Mouse (Mus musculus) left cerebral cortex, postnatal 4 days (tissue): Measurements from ENCODE around the gene Kbtbd3. TPM values are rescaled to one million over a fixed set of nuclear protein-coding genes. Genes with fewer than 3 reads are reported as not detected.
A peak's percentile ranks its signal among the peaks of the same experiment; 100 is the strongest.

Source experiments
- DNase-seq: peaks from one replicate; pipeline ENCODE4 v3.0.0-alpha.2; 2022
- intact Hi-C: fragments of 180-260 bp; cut with DNase I; formaldehyde crosslinking; loops from one replicate; pipeline ENCODE4 v1.15.1; 2025
- total RNA-seq, 2 experiments: library from RNA; stranded (reverse); gene quantifications; 2 replicates each; pipeline ENCODE4 v1.2.3; 2021

Gene Kbtbd3
- total RNA-seq, result 10 to 100 TPM in 1 of 2 experiments, 1 to 10 TPM in 1; 8.0 to 10.5 TPM

- intact Hi-C loops, result loop anchor here (10.0 kb wide), 1 partner anchor 775 kb away; the partner anchor contains the start of gene Gucy1a2
- peak; percentile 99 for DNase-seq
These were observed at the start of gene Kbtbd3, which contains the start of gene Aasdhppt for GRCm38 (mm10) chr9:4309351-4310085. Gene Kbtbd3, plus strand, starts transcription at chr9:4309833. Gene Aasdhppt, minus strand, starts transcription at chr9:4309471.

GRCm38 (mm10) chr9:4259841-4260745, 49.5 kb upstream of the Kbtbd3 start:
- DNase-seq, result peak; percentile 39
- intact Hi-C loops, result no loop called here

GRCm38 (mm10) chr9:4260746-4261090, 48.9 kb upstream of the Kbtbd3 start:
- DNase-seq, result no peak
- intact Hi-C loops, result no loop called here

- intact Hi-C loops, result no loop called here
- no peak for DNase-seq
These were observed 42.8 kb upstream of the Kbtbd3 start for GRCm38 (mm10) chr9:4266881-4267280.

GRCm38 (mm10) chr9:4283850-4284249, 25.8 kb upstream of the Kbtbd3 start:
- intact Hi-C loops, result no loop called here
- DNase-seq, result no peak

- intact Hi-C loops, result loop anchor here (10.0 kb wide), 1 partner anchor 766 kb away; the partner anchor contains the start of gene Gucy1a2
These were observed 9.2 kb upstream of the Kbtbd3 start for GRCm38 (mm10) chr9:4300466-4300865.

GRCm38 (mm10) chr9:4304867-4305266, 4.8 kb upstream of the Kbtbd3 start:
- intact Hi-C loops, result loop anchor here (10.0 kb wide), 1 partner anchor 770 kb away; the partner anchor contains the start of gene Gucy1a2
- DNase-seq, result no peak

More at GRCm38 (mm10) chr9:4300466-4300865, 9.2 kb upstream of the Kbtbd3 start:
- no peak for DNase-seq

GRCm38 (mm10) chr9:4308628-4309350, 844 bp upstream of the Kbtbd3 start:
- intact Hi-C loops, result loop anchor here (10.0 kb wide), 1 partner anchor 774 kb away; the partner anchor contains the start of gene Gucy1a2
- DNase-seq, result no peak

- DNase-seq, result no peak
- intact Hi-C loops, result no loop called here
These were observed 1.1 kb downstream of the Kbtbd3 start for GRCm38 (mm10) chr9:4310706-4311105.

- DNase-seq, result no peak
- intact Hi-C loops, result no loop called here
These were observed 1.5 kb downstream of the Kbtbd3 start for GRCm38 (mm10) chr9:4311162-4311561.

- intact Hi-C loops, result no loop called here
- DNase-seq, result no peak
These were observed 4.3 kb downstream of the Kbtbd3 start for GRCm38 (mm10) chr9:4313946-4314345.

- no peak for DNase-seq
- intact Hi-C loops, result no loop called here
These were observed 6.1 kb downstream of the Kbtbd3 start for GRCm38 (mm10) chr9:4315746-4316145.

- no peak for DNase-seq
- intact Hi-C loops, result no loop called here
These were observed 9.5 kb downstream of the Kbtbd3 start for GRCm38 (mm10) chr9:4318939-4319721.

GRCm38 (mm10) chr9:4353163-4353562, 43.5 kb downstream of the Kbtbd3 start:
- intact Hi-C loops, result no loop called here
- DNase-seq, result no peak

GRCm38 (mm10) chr9:4375828-4376639, 66.4 kb downstream of the Kbtbd3 start, which contains the start of gene Msantd4:
Gene Msantd4, plus strand, starts transcription at chr9:4376562.
- intact Hi-C loops, result no loop called here
- DNase-seq, result peak; percentile 98

GRCm38 (mm10) chr9:4376640-4377120, 67.0 kb downstream of the Kbtbd3 start:
- DNase-seq, result no peak
- intact Hi-C loops, result no loop called here
